Mouse (Mus musculus) midbrain, embryonic 16.5 days (tissue): ENCODE data around the gene Defb23. TPM values are rescaled to one million over a fixed set of nuclear protein-coding genes. Genes with fewer than 3 reads are reported as not detected.

Experiments
- ATAC-seq: fragments of 200-750 bp; cut with Nextera tagmentation; 2 replicates; pipeline ENCODE4 v1.8.0; 2017; ENCODE audit warnings: moderate TSS enrichment
- H3K27ac ChIP-seq: fragments of 300-500 bp; sonication (generic); 2 replicates; pipeline ENCODE4 v1.5.1; 2014; ENCODE audit warnings: mild to moderate bottlenecking, low read length, mixed read lengths
- H3K27me3 ChIP-seq: fragments of 300-500 bp; sonication (generic); 2 replicates; pipeline ENCODE4 v1.6.1; 2014; ENCODE audit warnings: low read depth, low read length, mixed read lengths; ENCODE audit not compliant: control insufficient read depth, insufficient read depth
- H3K36me3 ChIP-seq: fragments of 300-500 bp; sonication (generic); 2 replicates; pipeline ENCODE4 v1.6.1; 2014; ENCODE audit warnings: mild to moderate bottlenecking, low read length, moderate library complexity, mixed read lengths; ENCODE audit not compliant: control insufficient read depth, insufficient read depth
- H3K4me1 ChIP-seq: fragments of 300-500 bp; sonication (generic); 2 replicates; pipeline ENCODE4 v1.6.1; 2014; ENCODE audit warnings: mild to moderate bottlenecking, low read length, mixed read lengths; ENCODE audit not compliant: control insufficient read depth, insufficient read depth
- H3K4me2 ChIP-seq: fragments of 300-500 bp; sonication (generic); 2 replicates; pipeline ENCODE4 v1.6.1; 2014; ENCODE audit warnings: mild to moderate bottlenecking, low read length, mixed read lengths
- H3K4me3 ChIP-seq: fragments of 300-500 bp; sonication (generic); 2 replicates; pipeline ENCODE4 v1.5.1; 2014; ENCODE audit warnings: low read depth, mild to moderate bottlenecking, low read length, moderate library complexity, mixed read lengths
- H3K9ac ChIP-seq: fragments of 300-500 bp; sonication (generic); 2 replicates; pipeline ENCODE4 v1.6.1; 2014; ENCODE audit warnings: low read depth, low read length, mixed read lengths
- H3K9me3 ChIP-seq: fragments of 300-500 bp; sonication (generic); replicated peaks from 2 replicates; pipeline ENCODE4 v1.6.1; 2014; ENCODE audit warnings: mild to moderate bottlenecking, low read length, mixed read lengths; ENCODE audit not compliant: control insufficient read depth, poor library complexity, severe bottlenecking
- WGBS: fragments of 180-500 bp; shearing (Covaris S2); extraction: QIAGEN DNeasy Blood & Tissue Kit; methylation state at CpG from one replicate; pipeline ENCODE4 v1.1.7; 2014; 5-methylcytosine and 5-hydroxymethylcytosine counted together
- polyA plus RNA-seq: library from polyadenylated mRNA; unstranded; fragments of >200 nt; fragmentation: Nextera tagmentation; extraction: Ambion mirVana; gene quantifications from 2 replicates; pipeline ENCODE4 v1.2.1, GENCODE M21; 2015

Defb23 gene
- polyA plus RNA-seq, 1 experiment from 2014 or later = not detected

DNA sequence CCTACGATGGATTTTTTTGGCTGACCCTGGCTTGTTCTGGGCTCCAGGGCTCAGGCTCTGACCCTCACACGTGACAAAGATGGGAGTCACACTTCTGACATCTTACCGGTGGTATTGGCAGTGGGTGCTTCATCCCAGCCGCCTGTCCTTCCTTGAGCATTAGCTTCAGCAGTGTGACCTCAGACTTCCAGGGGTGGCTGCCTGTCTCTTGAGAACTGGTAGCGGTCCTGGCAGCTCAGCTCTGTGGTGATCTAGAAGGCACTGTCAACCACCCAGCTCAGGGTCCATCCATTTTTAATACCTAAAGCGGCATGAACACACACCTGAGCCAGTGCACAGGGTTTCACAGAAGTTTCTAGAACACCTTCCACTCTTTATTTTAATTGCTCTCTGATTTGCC lies 54.6 kb downstream of the Defb23 start:
- Histone ChIP-seq H3K27me3 (no peaks in the 10 kb centered on the region), H3K4me1 (peaks cover 44% of the 10 kb centered on the region), H3K9ac (no peak overlapping the region), H3K36me3 (no peaks in the 10 kb centered on the region), H3K27ac (no peak overlapping the region), H3K9me3 (no peaks in the 10 kb centered on the region), H3K4me2 (no peak overlapping the region), H3K4me3 (no peak overlapping the region)
- 79% methylated on average over 6 of the region's 6 CpGs for WGBS
- no peak for ATAC-seq

Other genes starting within 250 kb of the Defb23 start
- gene Csnk2a1, start 237.8 kb downstream of the Defb23 start, polyA plus RNA-seq = 107 and 116 TPM in 2 replicates
- gene Tbc1d20, start 170.8 kb downstream of the Defb23 start, polyA plus RNA-seq = 33.6 and 34.2 TPM in 2 replicates
- gene Rbck1, start 132.0 kb downstream of the Defb23 start, polyA plus RNA-seq = 101 and 104 TPM in 2 replicates
- 1.9 and 2.4 TPM in 2 replicates for gene Trib3, start 120.6 kb downstream of the Defb23 start, polyA plus RNA-seq
- 50.8 and 64.8 TPM in 2 replicates for gene Nrsn2, start 88.0 kb downstream of the Defb23 start, polyA plus RNA-seq
- 12.1 and 14.0 TPM in 2 replicates for gene Sox12, start 66.6 kb downstream of the Defb23 start, polyA plus RNA-seq
- gene Zcchc3, start 49.6 kb downstream of the Defb23 start, polyA plus RNA-seq = 12.6 and 14.7 TPM in 2 replicates
- 1.7 and 1.8 TPM in 2 replicates for gene 6820408C15Rik, start 49.0 kb downstream of the Defb23 start, polyA plus RNA-seq
- gene Defb20, start 12.4 kb upstream of the Defb23 start, polyA plus RNA-seq = not detected in 2 replicates
- not detected in 2 replicates for gene Defb22, start 25.5 kb upstream of the Defb23 start, polyA plus RNA-seq
- gene Defb26, start 47.1 kb upstream of the Defb23 start, polyA plus RNA-seq = not detected in 2 replicates
- not detected in 2 replicates for gene Defb28, start 53.6 kb upstream of the Defb23 start, polyA plus RNA-seq
- not detected in 2 replicates for gene Defb29, start 75.5 kb upstream of the Defb23 start, polyA plus RNA-seq
- gene Gm17416, start 104.7 kb upstream of the Defb23 start, polyA plus RNA-seq = not detected in 2 replicates
- gene Defb21, start 108.1 kb upstream of the Defb23 start, polyA plus RNA-seq = not detected in 2 replicates
- gene Defb19, start 115.7 kb upstream of the Defb23 start, polyA plus RNA-seq = not detected in 2 replicates
- gene Defb45, start 134.8 kb upstream of the Defb23 start, polyA plus RNA-seq = not detected in 2 replicates
- not detected in 2 replicates for gene Defb36, start 139.7 kb upstream of the Defb23 start, polyA plus RNA-seq
- not detected in 2 replicates for gene Defb25, start 158.4 kb upstream of the Defb23 start, polyA plus RNA-seq
- gene Rem1, start 162.3 kb upstream of the Defb23 start, polyA plus RNA-seq = 0.45 and 0.89 TPM in 2 replicates
- 181 and 187 TPM in 2 replicates for gene H13, start 204.8 kb upstream of the Defb23 start, polyA plus RNA-seq
- gene Mcts2, start 222.4 kb upstream of the Defb23 start, polyA plus RNA-seq = 31.1 and 34.4 TPM in 2 replicates